Mouse (Mus musculus): ENCODE data around the gene 4930524N10Rik. TPM values are rescaled to one million over a fixed set of nuclear protein-coding genes. Genes with fewer than 3 reads are reported as not detected.

The 4930524N10Rik gene
- not detected in 2 replicates for polyA plus RNA-seq (2012; rRNA removed)

DNA sequence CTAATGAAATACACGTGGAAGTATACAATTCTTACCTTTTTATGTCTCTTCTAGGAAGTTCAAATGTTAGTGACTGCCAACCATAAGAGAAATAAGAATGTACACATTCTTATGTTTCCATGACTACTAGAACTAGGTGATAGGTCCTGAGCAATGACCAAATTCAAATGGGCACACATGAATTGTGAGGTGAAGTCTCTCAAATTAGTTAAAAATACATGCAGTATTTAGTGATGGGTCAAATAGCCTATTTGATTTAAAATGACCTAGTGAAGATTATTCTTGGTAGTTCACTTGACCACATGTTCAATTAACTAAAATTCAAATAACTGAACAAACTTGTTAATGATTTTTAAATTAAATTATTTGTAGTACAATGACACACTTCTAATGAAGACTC, at the start of gene 4930524N10Rik:
TSS of gene 4930524N10Rik (minus strand) at position 101 of the 400 bp plus-strand sequence.
- H3K36me3 ChIP-seq (ENCODE audit: control insufficient read depth, insufficient read depth, low read length): no peaks in the 10 kb centered on the region
- TF ChIP-seq POLR2A (IDR thresholded peaks at IDR 0.05; ENCODE audit: low read depth, low read length) (no peak), CTCF (IDR thresholded peaks at IDR 0.05; ENCODE audit: extremely low read depth, insufficient read length, insufficient replicate concordance, low read depth, low read length) (no peak)
- no peak within 1 kb of the TSS for H3K4me3 ChIP-seq (ENCODE audit: low read depth, low read length)
- no peaks in the 10 kb centered on the region for H3K27me3 ChIP-seq (ENCODE audit: control insufficient read depth, insufficient read depth, low read length)
- H3K27ac ChIP-seq (ENCODE audit: insufficient read depth, low read depth, low read length): no peak within 1 kb of the TSS
- no peaks in the 10 kb centered on the region for H3K4me1 ChIP-seq (ENCODE audit: control insufficient read depth, insufficient read depth, insufficient read length, low read length)
- WGBS: 15% methylated on average over 1 of the region's 1 CpGs

DNA sequence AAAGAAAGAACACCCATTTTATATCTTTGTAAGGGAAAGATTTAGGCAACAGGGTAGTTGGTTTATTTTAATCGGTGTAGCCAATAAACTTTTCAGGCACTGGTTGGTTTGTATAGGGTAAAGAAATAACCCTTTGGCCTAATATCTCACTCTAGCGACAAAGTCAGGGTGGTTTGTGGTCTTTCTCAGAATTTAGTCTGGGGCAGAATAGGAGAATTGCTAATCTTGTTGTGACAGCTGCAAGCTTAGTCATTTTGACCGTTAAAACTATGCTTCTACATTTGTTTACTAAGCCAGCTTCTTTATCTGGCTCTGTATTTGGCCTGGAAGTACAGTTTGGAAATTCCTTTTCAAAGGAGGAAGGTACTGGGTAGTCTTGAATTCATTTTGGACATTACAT, 6.8 kb upstream of the 4930524N10Rik start:
- TF ChIP-seq CTCF (IDR thresholded peaks at IDR 0.05; ENCODE audit: extremely low read depth, insufficient read length, insufficient replicate concordance, low read depth, low read length) (no peak), POLR2A (IDR thresholded peaks at IDR 0.05; ENCODE audit: low read depth, low read length) (no peak)
- Histone ChIP-seq H3K27ac (ENCODE audit: insufficient read depth, low read depth, low read length) (no peak overlapping the region), H3K36me3 (ENCODE audit: control insufficient read depth, insufficient read depth, low read length) (no peaks in the 10 kb centered on the region), H3K4me1 (ENCODE audit: control insufficient read depth, insufficient read depth, insufficient read length, low read length) (no peaks in the 10 kb centered on the region), H3K4me3 (ENCODE audit: low read depth, low read length) (no peak overlapping the region), H3K27me3 (ENCODE audit: control insufficient read depth, insufficient read depth, low read length) (no peaks in the 10 kb centered on the region)
- 69% methylated on average over 3 of the region's 3 CpGs for WGBS

DNA sequence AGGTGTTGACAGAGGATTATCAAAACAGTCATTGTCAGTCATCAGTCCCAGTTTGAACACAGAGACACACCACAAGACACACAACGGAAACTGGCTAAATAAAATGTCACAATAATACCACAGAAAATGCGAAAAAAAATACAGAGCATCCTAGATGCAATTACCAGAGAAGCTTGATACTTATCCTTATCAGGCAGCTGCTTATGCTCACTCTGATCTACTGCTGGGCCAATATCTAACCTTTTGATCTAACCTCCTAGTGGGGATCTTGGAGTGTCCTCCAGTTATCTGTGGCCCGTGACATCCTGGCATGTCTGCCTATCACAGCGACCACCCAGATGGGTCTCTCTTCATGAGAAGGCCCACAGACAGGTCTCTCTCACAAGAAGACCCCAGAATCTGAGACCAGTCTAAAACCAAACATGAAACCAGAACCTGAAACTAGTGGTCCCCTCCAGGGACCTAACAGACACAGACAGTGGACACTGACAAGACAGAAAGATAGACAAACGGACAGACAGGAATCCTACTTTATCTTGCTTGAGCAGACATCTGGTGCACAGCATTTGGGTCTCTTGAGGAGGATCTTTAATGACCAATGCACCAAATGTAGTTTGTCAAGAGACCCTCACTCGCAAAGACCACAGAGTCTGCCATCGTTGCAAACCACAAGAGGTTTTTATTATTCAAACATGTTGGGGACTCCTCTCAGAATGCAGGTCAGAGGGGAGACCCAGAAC, 6.3 kb upstream of the 4930524N10Rik start:
- 80% methylated on average over 7 of the region's 7 CpGs for WGBS
- no peak overlapping the region for H3K4me3 ChIP-seq (ENCODE audit: low read depth, low read length)
- TF ChIP-seq POLR2A (IDR thresholded peaks at IDR 0.05; ENCODE audit: low read depth, low read length): no peak
- TF ChIP-seq CTCF (IDR thresholded peaks at IDR 0.05; ENCODE audit: extremely low read depth, insufficient read length, insufficient replicate concordance, low read depth, low read length): no peak
- no peaks in the 10 kb centered on the region for H3K27me3 ChIP-seq (ENCODE audit: control insufficient read depth, insufficient read depth, low read length)
- no peaks in the 10 kb centered on the region for H3K4me1 ChIP-seq (ENCODE audit: control insufficient read depth, insufficient read depth, insufficient read length, low read length)
- H3K27ac ChIP-seq (ENCODE audit: insufficient read depth, low read depth, low read length): no peak overlapping the region
- no peaks in the 10 kb centered on the region for H3K36me3 ChIP-seq (ENCODE audit: control insufficient read depth, insufficient read depth, low read length)

DNA sequence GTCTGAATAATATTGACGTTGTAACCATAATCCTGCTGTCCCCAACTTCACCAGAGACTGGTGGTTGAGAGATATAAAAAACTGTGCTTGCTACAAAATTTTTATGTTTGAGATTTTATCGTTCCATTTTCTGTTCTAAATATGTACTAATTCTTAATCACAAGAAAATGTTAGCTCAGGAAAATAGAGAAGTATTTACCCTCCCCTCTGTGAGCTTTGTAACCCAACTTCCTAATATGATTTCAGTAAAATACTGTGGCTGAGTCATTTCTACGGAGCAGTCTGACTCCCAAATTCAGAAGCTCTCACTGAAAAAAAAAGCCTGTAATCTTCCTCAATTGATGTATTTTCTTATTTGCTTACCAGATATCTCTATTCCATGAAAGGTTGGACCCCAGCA, 4.7 kb upstream of the 4930524N10Rik start:
- Histone ChIP-seq H3K27ac (ENCODE audit: insufficient read depth, low read depth, low read length) (no peak overlapping the region), H3K4me3 (ENCODE audit: low read depth, low read length) (no peak overlapping the region), H3K27me3 (ENCODE audit: control insufficient read depth, insufficient read depth, low read length) (no peaks in the 10 kb centered on the region), H3K4me1 (ENCODE audit: control insufficient read depth, insufficient read depth, insufficient read length, low read length) (no peaks in the 10 kb centered on the region), H3K36me3 (ENCODE audit: control insufficient read depth, insufficient read depth, low read length) (no peaks in the 10 kb centered on the region)
- TF ChIP-seq CTCF (IDR thresholded peaks at IDR 0.05; ENCODE audit: extremely low read depth, insufficient read length, insufficient replicate concordance, low read depth, low read length): no peak
- no peak for TF ChIP-seq POLR2A (IDR thresholded peaks at IDR 0.05; ENCODE audit: low read depth, low read length)
- 68% methylated on average over 3 of the region's 3 CpGs for WGBS

Other genes starting within 250 kb of the 4930524N10Rik start
- not detected in 2 replicates for gene Gm15140, start 222.7 kb downstream of the 4930524N10Rik start, polyA plus RNA-seq (2012; rRNA removed)
- gene Samt4, start 138.6 kb upstream of the 4930524N10Rik start, polyA plus RNA-seq (2012; rRNA removed): not detected in 2 replicates
- not detected in 2 replicates for gene Samt2, start 236.0 kb upstream of the 4930524N10Rik start, polyA plus RNA-seq (2012; rRNA removed)

Data from small intestine, adult 2 months (tissue).